Mouse (Mus musculus) bone marrow macrophage, adult 2 months (primary cell): ENCODE results near the gene Ctnna2.

Source experiments
- CTCF ChIP-seq: IDR thresholded peaks from 2 replicates; pipeline ENCODE4 v1.5.1; 2012; ENCODE audit warnings: low read depth, mild to moderate bottlenecking, low read length, moderate library complexity
- POLR2A ChIP-seq: IDR thresholded peaks from 2 replicates; pipeline ENCODE4 v1.6.1; 2012; ENCODE audit warnings: mild to moderate bottlenecking, low read depth, low read length, borderline replicate concordance

DNA sequence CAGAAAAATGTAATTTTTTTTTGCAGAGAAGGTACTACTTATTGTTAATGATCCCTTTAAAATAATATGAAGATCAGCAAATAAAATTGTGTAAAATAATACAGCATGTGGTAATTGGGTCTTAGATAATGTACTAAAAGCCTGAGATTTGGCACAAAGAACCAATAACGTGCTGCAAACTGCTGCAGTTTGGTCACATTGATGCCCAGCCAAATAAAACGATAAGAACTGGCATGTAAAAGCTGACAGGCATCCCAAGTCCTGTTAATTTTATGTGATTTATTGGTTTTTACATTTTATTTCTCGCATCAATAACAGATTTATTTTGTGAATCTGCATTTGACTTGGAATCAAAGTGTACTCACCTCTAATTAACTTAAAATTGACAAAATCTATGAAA, 497.4 kb downstream of the Ctnna2 start:
- TF ChIP-seq CTCF = no peak
- TF ChIP-seq POLR2A = no peak
